Mouse (Mus musculus) MN1 (cell line): ENCODE measurements at regions not wholly inside any gene's neighbourhood (a gene's known extent, or its start where the extent isn't known, plus 50 kb on each side); places are given as distances from the start of the nearest gene placed in this dataset.
"Not testable (repeated sequence)": the region's sequence is repeated elsewhere in the genome, so short reads cannot be mapped to it uniquely, and the experiment has no call there.

Experiments
- DNase-seq: peaks from one replicate; pipeline ENCODE4 v3.0.0-alpha.2; 2016; ENCODE audit warnings: low spot score

- DNase-seq: no peak
Measured at GRCm38 (mm10) chr17:82909189-82909588, 305.9 kb upstream of the Pkdcc start.

GRCm38 (mm10) chr17:82922986-82923385, 292.1 kb upstream of the Pkdcc start:
- not testable (repeated sequence) for DNase-seq

DNA sequence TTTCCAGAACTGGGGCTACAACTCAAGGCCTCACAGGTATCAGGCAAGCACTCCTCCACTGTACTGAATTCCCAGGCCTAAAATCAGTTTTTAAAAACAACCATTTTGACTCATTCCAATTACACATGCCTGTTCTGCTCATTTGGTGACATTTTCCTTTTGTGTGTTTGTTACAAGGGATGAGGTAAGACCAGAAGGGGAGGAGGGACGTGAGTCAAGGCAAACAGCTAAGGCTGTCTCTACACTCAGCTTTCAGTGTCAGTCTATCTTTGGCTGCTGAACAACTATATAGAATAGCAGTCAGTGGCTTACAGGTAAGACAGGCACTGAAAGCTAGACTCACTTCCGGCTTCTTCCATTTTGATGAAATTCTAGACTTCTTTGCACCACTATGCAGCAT, 289.3 kb upstream of the Pkdcc start:
- no peak for DNase-seq

- no peak for DNase-seq
Measured at GRCm38 (mm10) chr17:82927681-82928080, 287.4 kb upstream of the Pkdcc start.

GRCm38 (mm10) chr17:82929511-82929910, 285.6 kb upstream of the Pkdcc start:
- no peak for DNase-seq

DNA sequence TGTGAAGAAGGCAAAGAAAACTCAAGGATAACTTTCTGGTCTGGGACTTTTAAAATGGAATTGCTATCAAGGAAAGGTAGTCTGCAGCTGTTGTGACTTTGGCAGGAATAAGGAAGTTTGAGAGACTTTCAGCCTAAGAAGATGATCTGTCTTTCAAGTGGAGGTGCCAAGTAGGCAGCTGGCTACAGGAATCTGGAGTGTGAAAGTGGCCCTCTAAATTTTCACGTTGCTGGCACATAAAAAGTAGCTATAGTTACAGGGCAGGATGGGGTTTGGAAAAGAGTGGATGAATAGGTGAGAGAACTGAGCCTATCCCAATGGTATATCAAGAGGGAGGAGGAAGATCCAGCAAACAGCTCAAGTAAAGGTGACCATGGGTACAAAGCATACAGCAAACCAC, 284.4 kb upstream of the Pkdcc start:
- DNase-seq: no peak

DNA sequence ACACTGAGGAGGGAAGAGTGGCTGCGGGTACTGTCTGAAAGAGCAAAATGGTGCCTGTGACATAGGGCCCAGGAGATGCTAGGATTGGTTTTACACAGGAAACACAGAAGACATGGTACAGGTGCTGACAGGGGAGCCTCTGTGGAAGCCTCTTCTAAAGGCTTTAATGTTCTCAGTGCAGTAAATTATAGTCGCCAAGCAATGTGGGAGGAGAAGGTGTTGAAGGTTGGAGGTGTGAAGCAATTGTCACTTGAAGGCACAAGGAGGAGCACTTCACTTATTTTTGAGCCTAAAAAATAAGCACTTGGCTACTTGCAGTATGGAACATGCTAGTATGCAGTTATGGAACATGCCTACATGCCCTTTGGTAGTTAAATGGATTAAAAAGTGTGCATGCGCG, 283.6 kb upstream of the Pkdcc start:
- DNase-seq: no peak

GRCm38 (mm10) chr17:82936836-82937235, 278.3 kb upstream of the Pkdcc start:
- no peak for DNase-seq

DNA sequence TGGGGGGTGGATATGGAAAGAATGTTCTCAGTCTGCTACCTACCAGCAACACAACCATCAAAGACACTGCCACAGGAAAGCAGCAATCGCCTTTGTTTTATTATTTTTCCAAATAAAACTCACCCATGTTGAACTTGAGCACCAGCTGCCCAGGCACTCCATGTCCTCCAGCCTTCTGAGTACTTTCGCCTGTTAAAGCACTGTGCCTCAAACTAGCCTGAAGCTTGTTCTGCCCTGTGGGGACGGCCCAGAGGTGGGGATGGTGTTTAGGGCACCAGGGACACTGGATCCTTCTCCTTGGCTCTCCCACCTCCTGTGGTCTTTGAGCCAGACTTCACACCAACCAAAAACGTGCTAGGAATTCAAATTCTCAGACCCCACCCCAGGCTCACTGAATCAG, 269.0 kb upstream of the Pkdcc start:
- no peak for DNase-seq

DNA sequence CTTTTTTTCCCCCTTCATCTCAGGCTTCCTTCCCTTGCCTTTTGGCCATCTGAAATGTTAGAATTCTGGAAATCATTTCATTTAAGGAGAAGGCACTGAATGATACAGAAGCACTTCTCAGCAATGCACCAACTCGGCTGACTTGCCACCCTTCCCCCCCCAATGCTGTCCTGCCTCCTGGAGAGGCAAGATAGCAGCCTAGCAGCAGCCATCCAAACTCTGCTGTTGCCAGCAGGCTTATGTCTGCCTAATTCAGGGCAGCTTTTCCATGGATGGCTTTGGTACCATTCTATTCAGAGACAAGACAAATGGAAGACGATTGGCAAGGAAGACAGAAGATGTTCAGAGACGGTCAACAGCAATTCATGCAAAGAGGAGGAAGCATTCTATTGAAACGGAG, 265.3 kb upstream of the Pkdcc start:
- DNase-seq: no peak

DNA sequence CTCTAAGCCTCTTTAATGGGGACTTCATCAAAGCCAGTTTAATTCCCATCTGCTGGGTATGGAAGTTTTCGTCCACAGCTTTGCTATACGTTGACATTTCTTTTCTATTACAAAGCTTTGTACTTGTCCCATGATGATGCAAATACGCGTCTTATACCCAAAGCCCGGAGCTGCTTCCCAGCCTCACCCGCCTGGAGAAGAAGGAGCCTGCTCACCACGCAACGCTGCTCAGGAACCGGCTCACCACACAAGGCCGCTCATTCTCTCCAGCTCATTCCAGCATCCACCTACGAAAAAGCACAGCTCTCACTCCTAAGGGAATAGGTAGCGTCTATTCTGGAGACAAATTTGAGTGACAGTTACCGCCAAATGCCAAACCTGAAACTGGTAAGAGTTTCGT, 264.8 kb upstream of the Pkdcc start:
- no peak for DNase-seq

GRCm38 (mm10) chr17:82957409-82957808, 257.7 kb upstream of the Pkdcc start:
- DNase-seq: peak; percentile 81

DNA sequence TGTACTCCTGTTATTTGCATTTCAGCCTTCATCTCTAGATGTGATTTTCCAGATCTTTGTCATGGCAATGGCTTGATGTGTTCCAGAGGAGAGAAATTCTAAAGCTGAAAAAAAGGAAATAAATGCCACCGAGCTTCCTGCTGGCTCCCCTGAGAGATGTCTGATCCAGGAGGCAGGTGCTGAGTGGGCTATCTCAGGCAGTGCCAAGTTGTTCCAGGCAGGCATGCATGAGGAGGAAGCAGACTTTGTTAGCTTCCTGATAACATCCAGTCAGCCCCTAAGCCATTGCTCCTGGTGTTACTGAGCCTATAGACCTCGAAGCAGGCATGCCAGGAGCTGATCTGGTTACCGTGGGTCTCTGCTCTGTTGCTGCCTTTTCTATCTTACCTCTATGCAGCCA, 251.7 kb upstream of the Pkdcc start:
- no peak for DNase-seq

DNA sequence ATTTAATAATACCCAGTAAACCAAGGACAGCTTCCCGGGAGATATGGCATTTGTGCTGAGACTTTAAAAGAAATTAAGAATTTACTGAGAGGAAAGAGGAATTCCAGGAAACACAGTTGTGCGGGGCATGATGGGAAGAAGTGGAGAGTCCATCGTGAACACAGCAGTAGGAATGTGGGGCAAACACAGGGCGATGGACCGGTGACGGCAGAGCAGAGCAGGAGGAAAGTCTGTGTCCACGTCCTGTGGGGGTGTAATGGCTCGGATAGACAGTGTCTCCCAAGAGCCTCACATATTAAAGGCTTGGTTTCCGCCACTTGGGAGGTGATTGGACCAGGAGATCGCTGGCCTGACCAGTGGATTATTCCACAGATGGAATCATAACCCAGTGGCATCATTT, 215.4 kb upstream of the Pkdcc start:
- no peak for DNase-seq

DNA sequence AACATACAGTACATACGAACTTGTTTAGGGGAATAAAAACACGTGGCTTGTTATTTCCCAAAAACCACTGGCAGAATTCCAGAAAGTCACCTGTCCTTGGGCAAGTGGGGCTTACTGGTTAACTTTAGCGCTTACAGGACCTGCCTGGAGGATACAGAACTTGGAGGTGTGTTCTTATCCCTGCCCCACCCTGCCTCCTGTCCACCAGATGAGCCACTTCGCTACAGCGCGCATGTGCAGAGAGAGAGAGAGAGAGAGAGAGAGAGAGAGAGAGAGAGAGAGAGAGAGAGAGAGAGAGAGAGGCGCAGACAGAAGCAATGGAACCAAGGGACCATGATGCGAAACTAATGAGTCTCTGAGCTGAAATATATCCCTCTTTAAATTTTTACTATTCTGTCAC, 214.7 kb upstream of the Pkdcc start:
- no peak for DNase-seq

GRCm38 (mm10) chr17:83001567-83001966, 213.5 kb upstream of the Pkdcc start:
- DNase-seq: peak; percentile 68

- no peak for DNase-seq
Measured at GRCm38 (mm10) chr17:83010845-83011244, 204.2 kb upstream of the Pkdcc start.

DNA sequence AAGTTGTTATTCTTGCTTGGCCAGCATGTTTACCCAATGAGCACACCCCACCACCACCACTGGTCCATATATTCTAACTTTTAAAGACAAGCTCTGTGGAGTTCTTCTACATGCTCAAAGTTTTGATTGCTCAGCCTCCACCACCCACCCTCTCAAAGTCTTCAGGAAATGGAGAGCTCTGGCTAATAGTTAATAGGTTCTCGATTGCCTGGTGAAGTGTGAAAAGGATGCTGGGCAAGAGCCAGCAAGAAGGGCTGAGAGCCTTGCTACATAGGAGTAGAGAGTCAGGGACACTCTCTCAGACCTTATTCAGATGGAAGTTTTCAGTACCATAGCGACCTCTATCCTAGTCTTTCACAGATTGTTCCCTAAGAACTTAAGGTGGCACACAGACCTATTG, 199.4 kb upstream of the Pkdcc start:
- DNase-seq: no peak

GRCm38 (mm10) chr17:83016936-83017335, 198.2 kb upstream of the Pkdcc start:
- DNase-seq: no peak

DNA sequence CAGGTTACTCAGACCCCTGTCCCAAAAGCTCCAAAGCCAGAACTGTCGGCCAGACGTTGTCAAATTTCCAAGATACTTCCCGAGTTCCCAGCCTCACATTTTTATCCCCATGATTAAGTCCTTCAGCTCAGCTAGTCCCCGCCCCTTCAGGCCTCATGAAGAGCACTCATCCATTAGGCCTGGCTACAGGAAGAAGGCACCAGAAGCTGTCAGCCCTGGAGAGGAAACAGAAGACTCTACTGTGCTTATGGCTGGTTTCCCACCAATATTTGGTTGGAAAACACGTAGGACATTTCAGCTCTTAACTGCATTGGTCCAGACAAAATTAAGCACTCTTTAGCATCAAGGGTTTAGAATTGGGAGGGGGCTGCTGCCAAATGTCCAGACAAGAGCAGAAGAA, 195.8 kb upstream of the Pkdcc start:
- DNase-seq: peak; percentile 55

GRCm38 (mm10) chr17:83020576-83020975, 194.5 kb upstream of the Pkdcc start:
- DNase-seq: no peak

DNA sequence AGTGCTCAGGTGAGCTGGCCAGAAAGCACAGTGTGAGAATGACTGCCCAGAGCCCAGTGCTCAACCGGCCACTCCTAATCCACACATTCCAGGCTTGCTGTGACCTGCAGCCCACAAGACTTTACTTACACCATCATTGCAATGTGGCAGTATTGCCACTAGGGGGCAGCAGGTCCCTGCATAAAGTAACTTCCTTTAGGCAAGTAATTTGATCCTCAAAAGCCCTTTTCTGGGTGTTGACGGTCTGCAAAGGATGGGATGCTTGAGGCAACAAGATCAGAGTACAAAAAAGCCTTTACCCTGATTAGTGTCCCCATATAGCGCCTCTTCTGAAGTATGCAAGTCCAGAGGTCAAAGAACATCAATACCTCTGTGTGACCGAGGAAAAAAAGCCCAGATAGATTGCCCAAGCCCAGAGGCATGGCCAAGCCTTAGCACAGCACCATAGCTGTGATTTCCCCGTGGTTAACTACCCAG, 189.7 kb upstream of the Pkdcc start:
- peak; percentile 89 for DNase-seq

- no peak for DNase-seq
Measured at GRCm38 (mm10) chr17:83034914-83035573, 180.0 kb upstream of the Pkdcc start.

GRCm38 (mm10) chr17:83035574-83035918, 179.5 kb upstream of the Pkdcc start:
- no peak for DNase-seq

DNA sequence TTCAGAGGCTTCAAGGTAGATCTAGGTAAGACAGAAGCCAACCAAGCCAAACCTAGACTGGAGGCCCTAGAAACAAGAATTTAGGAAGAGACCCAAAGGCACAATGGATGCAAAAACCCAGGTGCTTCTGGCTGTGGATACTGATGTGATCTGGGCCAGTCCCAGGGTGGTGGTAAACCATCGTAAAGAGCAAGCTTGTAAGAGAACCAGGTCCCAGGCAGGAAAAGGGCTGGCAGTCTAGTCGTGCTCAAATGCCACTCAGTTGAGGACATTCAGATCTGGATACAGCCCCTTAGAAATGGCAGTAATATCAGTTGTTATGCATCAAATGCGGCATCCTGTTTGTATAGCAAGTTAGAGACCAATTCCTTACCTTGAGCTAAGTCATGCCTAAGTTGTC, 175.5 kb upstream of the Pkdcc start:
- DNase-seq: no peak
